Mouse (Mus musculus) neutrophil, adult 59 days (primary cell): ENCODE data around the gene Apbb2. TPM values are rescaled to one million over a fixed set of nuclear protein-coding genes. Genes with fewer than 3 reads are reported as not detected.

Experiments
- total RNA-seq, 2 experiments: library from RNA; stranded (reverse); gene quantifications; 1 replicate in 1 of 2; 2 replicates in 1 of 2; pipeline ENCODE4 v1.2.4; 2023

Apbb2 gene
- total RNA-seq: under 1 TPM; 0.53 to 0.64 TPM

DNA sequence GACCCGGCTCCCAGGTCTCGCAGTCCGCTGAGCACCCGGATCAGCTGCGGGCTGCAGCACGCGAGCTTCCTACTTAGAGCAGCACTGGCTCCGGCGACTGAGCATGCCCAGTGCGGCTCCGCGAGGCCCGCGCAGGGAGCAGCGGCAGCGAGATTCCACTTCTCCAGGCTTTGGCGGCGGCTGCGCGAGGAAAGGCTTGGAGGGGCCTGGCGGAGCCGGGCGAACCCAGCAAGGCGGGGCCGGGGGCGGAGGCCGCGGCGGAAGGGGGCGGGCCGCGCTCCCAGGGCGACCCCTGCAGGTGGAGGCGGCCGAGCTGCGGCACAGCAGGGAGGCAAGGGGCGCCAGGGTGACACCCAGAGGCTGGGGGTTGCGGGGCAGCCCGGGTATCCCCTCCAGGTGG is at the start of gene Apbb2:
Apbb2 (minus strand) TSS at position 188 of the 400 bp plus-strand sequence.

DNA sequence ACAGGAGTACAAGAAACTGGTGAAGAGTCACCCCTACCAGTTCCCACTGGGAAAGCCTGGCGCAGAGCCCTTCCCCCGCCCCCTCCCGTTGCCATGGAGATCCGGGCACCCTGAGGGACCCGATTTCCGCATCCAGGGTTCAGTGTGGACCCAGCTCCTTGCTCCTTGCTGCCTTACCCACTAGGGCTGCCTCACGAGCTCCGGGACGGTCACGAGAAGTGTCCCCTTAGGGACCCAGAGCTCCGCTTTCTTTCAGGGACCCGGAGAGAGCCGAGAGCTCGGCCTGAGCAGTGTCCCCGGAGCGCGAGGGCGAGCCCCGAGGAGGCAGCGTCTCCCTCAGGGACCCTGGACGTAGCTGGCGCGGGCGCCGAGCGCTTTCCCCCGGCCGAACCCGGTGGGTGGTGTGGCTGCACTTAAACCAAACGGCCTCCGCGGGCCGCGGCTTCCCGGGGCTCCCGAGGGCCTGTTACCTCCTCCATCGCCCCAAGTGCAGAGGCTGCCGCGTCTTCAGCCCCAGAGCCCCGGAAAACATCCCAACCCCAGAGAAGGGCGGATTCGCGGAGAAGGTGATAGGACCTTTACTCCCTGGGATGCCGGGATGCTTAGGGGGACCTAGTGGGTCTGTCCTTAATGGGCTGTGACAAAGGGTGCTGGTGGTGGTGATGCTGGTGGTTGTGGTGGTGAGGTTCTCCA is 358.7 kb downstream of the Apbb2 start, which contains the start of gene Nsun7:
Nsun7 (plus strand) TSS at position 142 of the 693 bp plus-strand sequence.

Other genes with a start within 250 kb of the Apbb2 start
- gene Uchl1, start 57.3 kb upstream of the Apbb2 start, total RNA-seq: under 1 TPM in 1 of 2 experiments, not detected in 1; 0.73 TPM
- under 1 TPM; 0.20 to 0.24 TPM for gene Limch1, start 127.0 kb upstream of the Apbb2 start, total RNA-seq